Mouse (Mus musculus) MN1 (cell line): ENCODE results near the gene Sgpl1.

Experiments
- DNase-seq: peaks from one replicate; pipeline ENCODE4 v3.0.0-alpha.2; 2016; ENCODE audit warnings: low spot score

The Sgpl1 gene

GRCm38 (mm10) chr10:61085364-61085763, 62.1 kb downstream of the Sgpl1 start:
- DNase-seq = no peak

GRCm38 (mm10) chr10:61080931-61081255, 66.6 kb downstream of the Sgpl1 start:
- peak; percentile 69 for DNase-seq

- DNase-seq = peak; percentile 99
Measured at GRCm38 (mm10) chr10:61080227-61080930, 67.1 kb downstream of the Sgpl1 start.

GRCm38 (mm10) chr10:61075607-61076006, 71.9 kb downstream of the Sgpl1 start:
- DNase-seq = no peak

- no peak for DNase-seq
Measured at GRCm38 (mm10) chr10:61074643-61075042, 72.9 kb downstream of the Sgpl1 start.

- DNase-seq = peak; percentile 72
Measured at GRCm38 (mm10) chr10:61072324-61072723, 75.2 kb downstream of the Sgpl1 start.

- DNase-seq = peak; percentile 72
Measured at GRCm38 (mm10) chr10:61069248-61069647, 78.3 kb downstream of the Sgpl1 start.

GRCm38 (mm10) chr10:61068436-61069192, 78.9 kb downstream of the Sgpl1 start:
- DNase-seq = peak; percentile 96

- DNase-seq = peak; percentile 95
Measured at GRCm38 (mm10) chr10:61065287-61066005, 82.1 kb downstream of the Sgpl1 start.

- DNase-seq = peak; percentile 90
Measured at GRCm38 (mm10) chr10:61064635-61065034, 82.9 kb downstream of the Sgpl1 start.

GRCm38 (mm10) chr10:61063271-61063864, 84.1 kb downstream of the Sgpl1 start:
- no peak for DNase-seq

- peak; percentile 69 for DNase-seq
Measured at GRCm38 (mm10) chr10:61059543-61060110, 87.9 kb downstream of the Sgpl1 start.

GRCm38 (mm10) chr10:61059101-61059500, 88.4 kb downstream of the Sgpl1 start:
- no peak for DNase-seq

- no peak for DNase-seq
Measured at GRCm38 (mm10) chr10:61056661-61057060, 90.8 kb downstream of the Sgpl1 start.

- peak; percentile 88 for DNase-seq
Measured at GRCm38 (mm10) chr10:61051993-61052613, 95.4 kb downstream of the Sgpl1 start.
